Mouse (Mus musculus) layer of hippocampus, adult 2 months (tissue): ENCODE measurements around the gene Rcor1. TPM values are rescaled to one million over a fixed set of nuclear protein-coding genes. Genes with fewer than 3 reads are reported as not detected.

ENCODE experiments used
- DNase-seq, 2 experiments: peaks; one replicate each; pipeline ENCODE4 v3.0.0; 2022; ENCODE audit warnings: low spot score in 2 of 2
- H3K27ac ChIP-seq: fragments of 200-600 bp; 2 replicates; pipeline ENCODE4 v1.8.1; 2022
- H3K4me3 ChIP-seq: fragments of 200-600 bp; 2 replicates; pipeline ENCODE4 v1.8.1; 2022; ENCODE audit warnings: mild to moderate bottlenecking
- CTCF ChIP-seq: fragments of 200-600 bp; conservative IDR thresholded peaks from 2 replicates; pipeline ENCODE4 v1.8.1; 2022; ENCODE audit warnings: antibody characterized with exemption, mild to moderate bottlenecking, moderate library complexity
- total RNA-seq, 2 experiments: library from RNA; stranded (reverse); gene quantifications; 2 replicates each; pipeline ENCODE4 v1.2.3; 2021

Gene Rcor1
- total RNA-seq, 2 experiments from 2014 or later: 15.6 to 19.3 TPM

DNA sequence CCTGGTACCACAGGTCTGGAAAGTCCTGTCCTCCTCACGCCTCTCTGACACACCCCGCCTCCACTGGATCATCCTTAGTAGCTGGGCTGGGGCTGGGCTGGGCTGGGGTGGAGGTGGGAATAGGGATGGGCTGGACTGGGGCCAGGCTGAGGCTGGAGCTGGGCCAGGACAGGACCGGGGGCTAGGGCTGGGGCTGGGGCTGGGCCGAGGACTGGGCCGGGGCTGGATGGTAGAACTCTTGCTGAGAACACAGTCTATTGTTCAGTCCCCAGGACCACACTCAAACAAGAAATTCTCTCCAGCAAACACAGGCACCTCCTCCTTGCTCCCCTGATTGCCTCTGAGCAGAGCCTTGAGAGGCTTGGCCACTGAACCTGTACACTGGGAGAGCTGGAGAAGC is 32.8 kb upstream of the Rcor1 start:
- Histone ChIP-seq H3K27ac (no peak overlapping the region), H3K4me3 (no peak overlapping the region)
- TF ChIP-seq CTCF: no peak
- DNase-seq: no peak

DNA sequence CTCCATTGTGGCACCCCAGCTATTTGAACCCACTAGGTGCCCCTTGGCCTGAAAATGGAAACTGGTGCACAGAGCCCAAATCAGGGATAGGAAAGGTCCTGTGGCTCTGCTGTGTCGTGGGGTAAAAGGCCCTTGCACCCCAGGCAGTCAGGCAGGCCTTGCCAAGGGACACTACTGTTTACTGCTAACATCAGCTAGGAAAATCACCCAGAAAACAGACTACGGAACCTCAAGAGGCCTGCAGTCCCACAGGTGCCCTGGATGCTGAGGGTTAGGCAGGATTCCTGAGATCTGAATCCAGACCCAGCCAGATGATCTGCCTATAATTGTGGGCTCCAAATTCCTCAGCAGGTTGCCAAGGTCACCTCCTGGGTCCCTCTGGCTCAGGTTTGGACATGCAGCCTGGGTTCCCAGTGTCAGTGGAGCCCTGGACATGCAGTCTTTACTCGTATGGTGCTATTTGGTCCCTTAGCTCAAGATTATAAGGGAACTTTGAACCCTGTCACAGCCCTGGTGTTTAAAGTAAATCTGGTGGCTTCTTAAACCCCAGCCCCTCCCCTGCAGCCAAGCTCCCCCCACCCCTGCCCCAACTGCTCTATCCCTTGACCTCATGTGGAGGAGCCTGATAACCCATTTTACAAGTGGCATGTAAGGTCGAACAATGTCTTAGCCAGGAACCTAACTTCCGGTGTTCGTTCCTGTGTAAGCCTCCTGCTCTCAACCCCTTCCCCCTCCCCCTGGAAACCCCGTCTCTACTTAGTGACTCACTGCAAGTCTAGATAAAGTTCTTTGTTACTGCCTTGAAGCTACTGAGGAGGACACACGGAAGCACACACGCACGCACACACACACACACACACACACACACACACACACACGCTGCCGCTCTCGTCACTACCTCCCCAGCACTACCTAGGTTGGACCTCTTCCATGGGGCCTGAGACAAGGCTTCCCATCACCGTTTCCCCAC is 31.7 kb upstream of the Rcor1 start:
- no peak for DNase-seq
- no peak overlapping the region for H3K27ac ChIP-seq
- H3K4me3 ChIP-seq: no peak overlapping the region

GRCm38 (mm10) chr12:111008500-111009490 is 30.4 kb upstream of the Rcor1 start:
- no peak for DNase-seq
- Histone ChIP-seq H3K27ac (no peak overlapping the region), H3K4me3 (no peak overlapping the region)
- no peak for TF ChIP-seq CTCF

More for the DNA sequence above, 31.7 kb upstream of the Rcor1 start:
- TF ChIP-seq CTCF: no peak

DNA sequence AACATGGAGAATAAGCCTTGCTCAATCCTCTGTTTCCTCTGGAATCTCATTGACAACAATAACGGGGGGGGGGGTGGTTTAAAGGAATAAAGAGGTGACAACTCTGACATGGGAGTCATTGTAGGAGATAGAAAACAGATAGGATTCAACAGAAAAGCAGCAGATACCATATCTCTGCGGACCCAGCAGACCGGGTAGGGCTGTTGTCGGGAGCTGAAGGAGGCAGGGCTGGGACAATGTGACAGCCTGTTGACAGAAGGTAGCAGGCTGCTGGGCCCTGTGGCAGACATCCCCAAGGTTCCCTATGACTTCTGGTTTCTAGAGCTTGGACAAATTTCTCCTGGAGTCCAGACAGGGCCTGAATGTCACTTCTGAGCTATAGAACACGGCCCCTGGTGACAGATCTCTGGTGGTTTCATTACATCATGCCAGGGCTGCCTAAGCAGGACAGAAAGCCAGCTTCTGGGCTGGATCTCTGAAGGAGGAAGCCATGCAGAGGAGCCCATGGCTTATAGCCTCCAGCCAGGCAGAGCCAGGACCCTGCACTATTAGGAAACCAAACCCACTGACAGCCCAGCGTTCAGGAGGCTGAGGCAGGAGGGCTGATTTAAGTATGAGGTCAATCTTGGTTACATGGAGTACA is 29.4 kb upstream of the Rcor1 start:
- no peak for TF ChIP-seq CTCF
- DNase-seq: no peak
- Histone ChIP-seq H3K27ac (no peak overlapping the region), H3K4me3 (no peak overlapping the region)

GRCm38 (mm10) chr12:111016807-111017206 is 22.3 kb upstream of the Rcor1 start:
- Histone ChIP-seq H3K27ac (no peak overlapping the region), H3K4me3 (no peak overlapping the region)
- no peak for TF ChIP-seq CTCF
- no peak for DNase-seq

- Histone ChIP-seq H3K27ac (no peak overlapping the region), H3K4me3 (no peak overlapping the region)
- no peak for TF ChIP-seq CTCF
- no peak for DNase-seq
Measured at GRCm38 (mm10) chr12:111018068-111018467, 21.1 kb upstream of the Rcor1 start.

DNA sequence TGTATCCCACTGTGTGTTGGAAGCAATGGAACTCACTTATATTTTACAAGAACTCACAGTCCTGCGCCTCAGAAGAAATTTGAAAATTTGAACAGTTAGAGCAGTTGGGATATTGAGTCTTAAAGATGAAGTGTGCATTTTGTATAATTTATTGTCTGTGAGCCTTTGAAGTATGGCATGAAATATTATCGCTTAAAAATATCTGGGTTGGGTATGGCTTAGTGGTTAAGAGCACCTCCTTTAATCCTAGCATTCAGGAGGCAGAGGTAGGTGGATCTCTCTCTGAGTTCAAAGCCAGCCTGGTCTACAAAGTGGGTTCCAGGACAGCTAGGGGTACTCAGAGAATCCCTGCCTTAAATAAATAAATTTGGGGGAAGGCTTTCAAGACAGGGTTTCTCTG is 20.1 kb upstream of the Rcor1 start:
- H3K4me3 ChIP-seq: no peak overlapping the region
- no peak for TF ChIP-seq CTCF
- DNase-seq: no peak
- no peak overlapping the region for H3K27ac ChIP-seq

GRCm38 (mm10) chr12:111021138-111021537 is 18.0 kb upstream of the Rcor1 start:
- no peak for TF ChIP-seq CTCF

GRCm38 (mm10) chr12:111021577-111021976 is 17.6 kb upstream of the Rcor1 start:
- no peak for TF ChIP-seq CTCF
- Histone ChIP-seq H3K27ac (no peak overlapping the region), H3K4me3 (no peak overlapping the region)
- DNase-seq: no peak

More at GRCm38 (mm10) chr12:111021138-111021537, 18.0 kb upstream of the Rcor1 start:
- no peak for DNase-seq
- Histone ChIP-seq H3K4me3 (no peak overlapping the region), H3K27ac (no peak overlapping the region)

GRCm38 (mm10) chr12:111028176-111029167 is 10.7 kb upstream of the Rcor1 start:
- no peak overlapping the region for H3K27ac ChIP-seq
- H3K4me3 ChIP-seq: no peak overlapping the region
- DNase-seq: no peak
- no peak for TF ChIP-seq CTCF

DNA sequence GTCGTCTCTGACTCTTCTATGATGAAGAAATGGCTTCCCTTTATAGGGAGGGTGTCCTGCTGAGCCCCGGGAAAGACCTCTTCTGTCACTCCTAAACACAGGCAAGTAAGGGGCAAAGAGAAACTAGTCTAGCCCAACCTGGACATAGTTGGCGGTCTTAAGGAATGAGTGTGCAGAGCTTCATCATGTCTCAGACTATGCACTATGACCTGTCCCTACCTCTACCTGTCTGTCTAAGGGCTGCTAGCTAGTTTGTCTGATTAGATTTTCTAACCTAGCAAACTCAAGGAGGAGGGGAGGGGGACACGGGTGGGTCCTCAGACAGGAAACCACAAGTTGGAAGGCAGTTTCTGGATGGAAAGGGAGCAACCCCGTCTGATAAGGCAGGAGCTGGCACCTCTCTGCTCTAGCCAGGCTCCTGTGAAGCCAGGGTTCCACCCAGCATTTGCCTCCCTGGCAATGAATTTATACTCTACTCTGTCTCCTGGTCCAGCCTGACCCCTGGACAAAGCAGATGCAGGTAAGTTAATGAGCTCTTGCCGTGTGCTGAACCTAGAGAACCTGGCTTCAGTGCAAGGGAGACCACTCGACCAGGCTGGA is 9.8 kb upstream of the Rcor1 start:
- DNase-seq: no peak
- Histone ChIP-seq H3K27ac (no peak overlapping the region), H3K4me3 (no peak overlapping the region)
- TF ChIP-seq CTCF: no peak
